Mouse (Mus musculus): ENCODE measurements around the gene Rbfox1.
A peak's percentile ranks its signal among the peaks of the same experiment; 100 is the strongest.

Rbfox1 gene

GRCm38 (mm10) chr16:7354116-7354515 is 1469.0 kb downstream of the Rbfox1 start:
- no peak for DNase-seq (ENCODE audit: low spot score in 2 of 2)

GRCm38 (mm10) chr16:7359043-7359442 is 1473.9 kb downstream of the Rbfox1 start:
- no peak for DNase-seq (ENCODE audit: low spot score in 2 of 2)

GRCm38 (mm10) chr16:7360706-7361105 is 1475.6 kb downstream of the Rbfox1 start:
- DNase-seq (ENCODE audit: low spot score in 2 of 2) = no peak

GRCm38 (mm10) chr16:7365878-7366277 is 1480.7 kb downstream of the Rbfox1 start:
- DNase-seq (ENCODE audit: low spot score in 2 of 2) = no peak

GRCm38 (mm10) chr16:7374146-7374545 is 1489.0 kb downstream of the Rbfox1 start:
- DNase-seq (ENCODE audit: low spot score in 2 of 2) = no peak

DNA sequence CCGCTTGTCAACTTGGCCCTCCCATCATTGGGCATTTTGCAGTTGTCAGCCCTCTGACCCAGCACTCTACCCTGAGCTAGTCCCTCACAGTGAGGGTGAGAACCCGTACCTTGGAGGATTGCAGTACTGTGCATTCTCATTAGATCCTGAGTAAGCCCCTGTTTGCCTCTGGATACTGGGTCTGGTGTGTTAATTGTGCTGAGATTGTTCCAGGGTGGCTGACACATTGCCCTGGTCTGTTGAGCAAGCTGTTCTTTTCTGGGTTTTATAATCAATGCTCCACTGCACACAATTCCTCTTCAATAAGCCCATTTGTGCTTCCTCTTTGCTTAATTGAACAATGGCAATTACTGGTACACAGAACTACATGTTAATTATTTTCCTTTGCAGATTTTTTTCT is 1489.5 kb downstream of the Rbfox1 start:
- no peak for DNase-seq (ENCODE audit: low spot score in 2 of 2)

- no peak for DNase-seq (ENCODE audit: low spot score in 2 of 2)
Observed at GRCm38 (mm10) chr16:7396101-7396500, 1510.9 kb downstream of the Rbfox1 start.

GRCm38 (mm10) chr16:7404766-7405492 is 1519.8 kb downstream of the Rbfox1 start:
- DNase-seq (ENCODE audit: low spot score in 2 of 2) = no peak

DNA sequence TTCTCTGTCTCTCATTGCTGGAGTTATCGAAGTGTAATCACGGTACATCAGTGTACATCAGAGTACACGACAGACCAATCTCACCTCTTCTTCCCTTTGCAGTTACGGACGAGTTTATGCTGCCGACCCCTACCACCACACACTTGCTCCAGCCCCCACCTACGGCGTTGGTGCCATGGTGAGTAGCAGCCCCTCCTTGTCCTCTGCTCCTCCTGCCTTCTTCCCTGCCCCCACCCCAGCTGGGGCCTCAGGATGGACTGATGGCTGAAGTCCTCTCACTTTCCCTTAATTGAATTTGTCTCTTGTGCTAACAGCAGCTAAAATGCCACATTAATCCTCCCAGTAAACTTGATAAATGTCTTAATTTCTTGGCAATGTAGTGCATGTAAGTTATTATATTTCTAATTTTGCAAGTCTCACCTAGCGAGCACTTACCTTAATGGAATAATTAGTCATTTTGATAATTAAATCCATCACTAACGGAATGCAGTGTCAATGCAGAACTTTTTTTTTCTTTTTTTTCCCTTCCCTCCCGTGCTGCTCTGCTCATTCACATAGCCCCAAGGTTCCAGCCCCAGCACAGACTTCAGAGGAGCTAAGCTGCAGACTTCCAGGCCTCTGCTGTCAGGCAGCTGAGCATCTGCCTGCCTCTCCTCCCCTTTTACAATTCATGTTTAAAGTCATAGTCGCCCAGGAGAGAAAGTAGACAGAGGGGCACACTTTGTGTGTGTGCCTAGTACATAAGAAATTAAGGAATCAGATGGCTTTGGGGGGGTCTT is 1522.9 kb downstream of the Rbfox1 start:
- no peak for DNase-seq (ENCODE audit: low spot score in 2 of 2)

DNA sequence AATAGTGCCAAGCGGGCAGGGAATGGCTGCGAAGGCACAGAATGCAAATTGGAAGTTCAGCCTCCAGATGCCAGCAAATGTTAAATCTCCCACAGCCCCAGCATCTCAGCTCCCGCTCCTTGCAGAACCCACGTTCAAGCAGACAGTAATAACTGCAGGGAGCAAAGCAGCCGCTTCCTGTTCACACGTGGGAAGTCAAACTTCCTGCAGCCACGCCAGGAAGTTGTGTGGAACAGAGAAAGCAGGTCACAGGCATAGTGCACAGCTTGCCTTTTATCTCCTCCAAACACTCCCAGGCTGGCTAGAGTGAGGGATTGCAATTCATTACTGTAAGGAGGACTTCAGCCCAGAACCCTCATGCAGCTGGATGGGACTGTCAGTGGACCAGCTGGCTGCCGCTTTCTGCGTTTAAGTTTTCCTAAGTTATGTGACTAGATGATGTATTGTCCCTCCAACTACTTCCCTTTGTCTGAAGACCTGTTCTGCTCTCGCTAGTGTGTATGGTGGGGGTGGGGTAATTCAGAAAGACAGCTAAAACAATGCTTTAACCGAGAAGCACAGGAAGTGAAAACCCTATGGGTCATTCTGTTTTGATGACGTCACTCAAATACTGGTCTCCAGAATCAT is 1534.6 kb downstream of the Rbfox1 start:
- DNase-seq (ENCODE audit: low spot score in 2 of 2) = peak in 1 of 2 experiments; percentile 1

GRCm38 (mm10) chr16:7425386-7426089 is 1540.4 kb downstream of the Rbfox1 start:
- DNase-seq (ENCODE audit: low spot score in 2 of 2) = no peak

GRCm38 (mm10) chr16:7433296-7433695 is 1548.1 kb downstream of the Rbfox1 start:
- no peak for DNase-seq (ENCODE audit: low spot score in 2 of 2)

DNA sequence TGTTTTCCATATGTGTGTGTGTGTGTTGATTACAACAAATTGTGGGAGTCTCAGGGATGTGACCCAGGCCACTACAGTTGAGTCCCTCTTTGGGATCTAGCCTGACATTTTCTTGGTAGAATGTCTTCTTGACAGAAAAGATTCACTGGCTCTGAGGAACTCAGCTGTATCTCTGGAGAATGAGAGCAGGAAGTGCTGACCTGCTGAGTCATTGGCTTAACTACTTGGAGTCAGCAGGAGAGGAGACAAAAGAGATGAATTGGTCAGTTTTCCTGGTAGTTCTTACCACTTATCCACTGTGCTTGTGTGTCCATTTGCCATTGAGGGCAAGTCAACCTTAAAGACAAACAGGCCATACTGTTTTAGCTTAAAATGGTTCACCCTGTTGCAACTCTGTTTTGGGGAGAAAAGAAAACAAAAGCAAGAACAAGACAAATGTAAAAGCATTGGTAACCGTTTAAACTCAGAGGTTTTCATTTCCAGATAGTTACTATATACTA is 1561.7 kb downstream of the Rbfox1 start:
- no peak for DNase-seq (ENCODE audit: low spot score in 2 of 2)

DNA sequence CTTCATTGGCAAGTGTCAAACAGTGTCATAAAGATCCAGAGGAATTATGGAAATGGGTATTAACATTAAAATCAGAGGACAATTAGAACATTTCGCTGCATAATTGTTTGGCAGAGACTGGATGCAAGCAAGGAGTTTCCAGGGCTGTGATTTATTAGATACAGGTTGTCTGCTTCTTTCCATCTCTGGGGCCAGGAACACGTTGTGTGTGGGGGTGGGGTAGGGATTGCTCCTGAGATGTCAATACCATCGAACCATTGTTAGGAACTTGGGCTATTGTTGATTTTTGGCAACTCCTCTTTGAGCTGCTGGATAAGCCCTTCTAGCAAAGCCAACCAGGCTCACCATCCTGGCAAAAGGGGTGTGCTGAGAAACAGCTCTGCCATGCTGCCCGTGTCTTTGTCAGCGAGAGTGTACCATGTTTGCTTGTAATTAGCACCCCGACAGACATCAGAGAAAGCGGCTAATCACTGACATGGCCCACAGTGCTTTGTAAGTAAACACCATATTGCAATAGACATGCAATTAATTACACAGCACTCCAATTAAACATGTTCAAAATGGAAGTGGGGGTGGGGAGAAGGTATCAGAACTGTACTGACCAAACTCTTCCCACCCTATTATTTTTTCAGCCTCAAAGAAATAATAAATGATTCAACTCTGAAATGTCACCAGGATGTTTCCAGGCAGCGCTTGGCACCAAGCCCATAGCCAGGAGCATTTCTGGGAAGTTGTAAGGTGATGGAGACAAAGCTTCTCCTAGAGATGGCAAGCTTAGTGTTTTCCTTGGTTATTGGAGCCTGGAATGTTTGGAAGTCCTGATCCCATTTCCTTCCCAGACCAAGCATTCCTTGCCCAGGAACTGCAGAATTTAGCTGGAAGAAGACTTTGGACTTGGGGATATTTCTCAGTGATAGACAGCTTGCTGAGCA is 1562.8 kb downstream of the Rbfox1 start:
- DNase-seq (ENCODE audit: low spot score in 2 of 2) = no peak

DNA sequence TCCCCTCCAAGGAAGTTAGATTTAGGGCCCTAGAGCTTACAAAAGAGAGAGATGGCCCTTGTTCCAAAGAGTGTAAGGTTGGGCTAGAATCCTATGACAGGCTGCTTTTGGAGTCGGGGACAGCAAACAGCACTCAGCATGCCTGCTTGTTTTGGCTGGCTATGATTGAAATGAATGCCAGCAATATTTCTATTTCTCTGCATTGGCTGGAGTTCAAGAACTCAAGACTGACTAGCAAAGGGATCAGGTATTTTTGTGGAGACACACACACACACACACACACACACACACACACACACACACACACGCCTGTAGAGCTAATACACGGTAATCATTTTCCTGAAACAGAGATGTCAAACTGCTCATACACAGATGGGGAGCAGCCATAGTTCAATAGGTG is 1566.0 kb downstream of the Rbfox1 start:
- no peak for DNase-seq (ENCODE audit: low spot score in 2 of 2)

- DNase-seq (ENCODE audit: low spot score in 2 of 2) = no peak
Observed at GRCm38 (mm10) chr16:7457571-7457970, 1572.4 kb downstream of the Rbfox1 start.

Data from spleen, postnatal 36 days (tissue).